Mouse (Mus musculus): ENCODE data around the gene Enpp1.

- TF ChIP-seq RCOR1 (IDR thresholded peaks at IDR 0.05; ENCODE audit: low read depth, low read length) = no peak
- TF ChIP-seq CTCF (IDR thresholded peaks at IDR 0.05 in 2 of 3, conservative IDR thresholded peaks at IDR 0.05 in 1 of 3; ENCODE audit: control insufficient read depth in 1 of 3, insufficient read depth in 1 of 3, low read depth in 2 of 3, low read length in 3 of 3, poor library complexity in 1 of 3, severe bottlenecking in 1 of 3) = no peak
- no peak for TF ChIP-seq USF1 (IDR thresholded peaks at IDR 0.05; ENCODE audit: low read depth, low read length)
- TF ChIP-seq SIN3A (IDR thresholded peaks at IDR 0.05; ENCODE audit: low read length) = no peak
- no peak for TF ChIP-seq USF2 (IDR thresholded peaks at IDR 0.05; ENCODE audit: borderline replicate concordance in 1 of 2, insufficient read depth in 1 of 2, low read depth in 1 of 2, low read length in 2 of 2)
- no peak for TF ChIP-seq ZKSCAN1 (IDR thresholded peaks at IDR 0.05; ENCODE audit: low read depth, low read length)
- no peak for TF ChIP-seq SMC3 (IDR thresholded peaks at IDR 0.05; ENCODE audit: low read depth, low read length)
- TF ChIP-seq BHLHE40 (IDR thresholded peaks at IDR 0.05; ENCODE audit: borderline replicate concordance, low read depth, low read length) = no peak
These were observed 27.2 kb upstream of the Enpp1 start for GRCm38 (mm10) chr10:24739171-24739570.

All from MEL (cell line).